Mouse (Mus musculus) heart, embryonic 16.5 days (tissue): ENCODE measurements at regions not wholly inside any gene's neighbourhood (a gene's known extent, or its start where the extent isn't known, plus 50 kb on each side); places are given as distances from the start of the nearest gene placed in this dataset.

Source experiments
- ATAC-seq: fragments of 200-750 bp; cut with Nextera tagmentation; replicated peaks from 2 replicates; pipeline ENCODE4 v1.8.0; 2017; ENCODE audit warnings: moderate number of reproducible peaks; ENCODE audit not compliant: insufficient read depth, low FRiP score; ENCODE audit errors: extremely low read depth
- H3K27ac ChIP-seq: fragments of 300-500 bp; sonication (generic); 2 replicates; pipeline ENCODE4 v1.5.1; 2014; ENCODE audit warnings: mild to moderate bottlenecking, low read length, control low read depth, moderate library complexity
- H3K27me3 ChIP-seq: fragments of 300-500 bp; sonication (generic); 2 replicates; pipeline ENCODE4 v1.6.1; 2014; ENCODE audit warnings: low read length, mixed read lengths; ENCODE audit not compliant: control insufficient read depth, insufficient read depth
- H3K36me3 ChIP-seq: fragments of 300-500 bp; sonication (generic); 2 replicates; pipeline ENCODE4 v1.6.1; 2014; ENCODE audit not compliant: control insufficient read depth, insufficient read depth
- H3K4me1 ChIP-seq: fragments of 300-500 bp; sonication (generic); 2 replicates; pipeline ENCODE4 v1.6.1; 2014; ENCODE audit warnings: low read length, mixed read lengths; ENCODE audit not compliant: control insufficient read depth, insufficient read depth
- H3K4me2 ChIP-seq: fragments of 300-500 bp; sonication (generic); 2 replicates; pipeline ENCODE4 v1.6.1; 2014; ENCODE audit warnings: low read depth, mild to moderate bottlenecking, control low read depth, low read length
- H3K4me3 ChIP-seq: fragments of 300-500 bp; sonication (generic); 2 replicates; pipeline ENCODE4 v1.5.1; 2014; ENCODE audit warnings: mild to moderate bottlenecking, control low read depth, low read length
- H3K9ac ChIP-seq: fragments of 300-500 bp; sonication (generic); 2 replicates; pipeline ENCODE4 v1.6.1; 2014; ENCODE audit warnings: low read length, control low read depth
- H3K9me3 ChIP-seq: fragments of 300-500 bp; sonication (generic); replicated peaks from 2 replicates; pipeline ENCODE4 v1.6.1; 2016; ENCODE audit warnings: low read length; ENCODE audit not compliant: control insufficient read depth
- WGBS: fragments of 180-500 bp; shearing (Covaris S2); extraction: QIAGEN DNeasy Blood & Tissue Kit; methylation state at CpG from one replicate; pipeline ENCODE4 v1.1.7; 2014; 5-methylcytosine and 5-hydroxymethylcytosine counted together

DNA sequence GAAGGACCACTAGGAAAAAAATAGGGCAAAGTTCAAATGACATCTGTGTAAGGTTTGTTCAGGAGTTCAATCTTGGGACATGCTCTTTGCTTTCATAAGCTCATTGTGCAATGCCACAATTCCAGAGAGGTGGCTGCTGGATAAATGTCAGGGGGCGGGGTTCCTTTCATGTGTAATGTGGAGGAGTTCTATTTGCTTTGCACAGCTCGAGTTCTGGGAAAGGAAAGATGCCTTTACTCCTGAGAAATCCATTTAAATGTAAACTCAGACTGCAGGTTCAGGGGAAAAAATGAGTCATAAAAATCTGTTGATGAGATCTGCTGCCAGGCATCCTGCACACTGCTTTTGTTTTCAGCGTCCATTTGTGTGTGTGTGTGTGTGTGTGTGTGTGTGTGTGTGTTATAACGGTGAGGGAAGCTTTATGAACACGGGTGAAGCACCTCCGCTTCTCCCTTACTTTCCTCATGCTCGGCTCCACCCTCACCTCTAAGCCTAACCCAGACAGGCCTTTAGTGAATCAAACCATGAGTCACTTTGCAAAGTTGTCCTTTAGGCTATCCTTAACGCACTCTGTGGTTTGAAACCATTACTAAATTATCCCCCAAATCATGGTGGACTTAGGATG is 99.9 kb upstream of the Acsl4 start:
- Histone ChIP-seq H3K36me3 (no peaks in the 10 kb centered on the region), H3K4me1 (no peaks in the 10 kb centered on the region), H3K9me3 (no peaks in the 10 kb centered on the region), H3K4me3 (no peak overlapping the region), H3K9ac (no peak overlapping the region), H3K27ac (no peak overlapping the region), H3K4me2 (no peak overlapping the region), H3K27me3 (no peaks in the 10 kb centered on the region)
- WGBS: 60% methylated on average over 8 of the region's 8 CpGs
- no peak for ATAC-seq

DNA sequence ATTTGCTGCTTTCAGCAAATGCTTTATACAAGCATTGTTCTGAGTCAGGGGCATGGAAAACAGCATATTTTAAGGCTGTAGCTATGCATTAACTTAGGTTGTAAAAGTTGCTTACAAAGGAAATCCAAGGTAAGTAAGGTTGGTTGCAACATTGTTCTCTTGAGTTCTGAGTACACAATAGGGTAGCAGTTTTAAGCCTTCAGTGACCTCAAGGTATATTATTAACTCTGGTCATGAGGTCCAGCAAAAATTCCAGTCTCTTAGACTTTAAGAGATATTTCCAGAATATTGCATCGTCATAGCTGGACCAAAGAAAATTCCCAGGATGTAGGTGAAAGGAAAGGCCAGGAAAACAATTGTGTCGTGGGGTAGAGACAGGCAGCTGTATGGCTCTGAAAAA is 110.8 kb upstream of the Acsl4 start:
- H3K27ac ChIP-seq: no peak overlapping the region
- ATAC-seq: no peak

GRCm38 (mm10) chrX:142504962-142505361 is 114.6 kb upstream of the Acsl4 start:
- Histone ChIP-seq H3K9me3 (no peaks in the 10 kb centered on the region), H3K4me2 (no peak overlapping the region), H3K36me3 (no peaks in the 10 kb centered on the region), H3K4me3 (no peak overlapping the region), H3K27ac (no peak overlapping the region), H3K27me3 (no peaks in the 10 kb centered on the region), H3K9ac (no peak overlapping the region), H3K4me1 (no peaks in the 10 kb centered on the region)
- WGBS: 67% methylated on average over 2 of the region's 2 CpGs
- ATAC-seq: no peak

More for the DNA sequence above, 110.8 kb upstream of the Acsl4 start:
- Histone ChIP-seq H3K4me2 (no peak overlapping the region), H3K9ac (no peak overlapping the region), H3K4me1 (no peaks in the 10 kb centered on the region), H3K9me3 (no peaks in the 10 kb centered on the region), H3K27me3 (no peaks in the 10 kb centered on the region), H3K36me3 (no peaks in the 10 kb centered on the region), H3K4me3 (no peak overlapping the region)
- WGBS: 73% methylated on average over 2 of the region's 2 CpGs

GRCm38 (mm10) chrX:142507475-142507874 is 117.1 kb upstream of the Acsl4 start:
- H3K4me3 ChIP-seq: no peak overlapping the region
- H3K4me2 ChIP-seq: no peak overlapping the region
- no peaks in the 10 kb centered on the region for H3K36me3 ChIP-seq
- no peaks in the 10 kb centered on the region for H3K27me3 ChIP-seq
- no peak for ATAC-seq
- no peaks in the 10 kb centered on the region for H3K4me1 ChIP-seq
- H3K27ac ChIP-seq: no peak overlapping the region
- H3K9me3 ChIP-seq: no peaks in the 10 kb centered on the region
- H3K9ac ChIP-seq: no peak overlapping the region

- Histone ChIP-seq H3K4me2 (no peak overlapping the region), H3K9me3 (no peaks in the 10 kb centered on the region; the same call in 1 of the 2 replicates), H3K27ac (no peak overlapping the region), H3K36me3 (no peaks in the 10 kb centered on the region), H3K4me1 (no peaks in the 10 kb centered on the region), H3K4me3 (no peak overlapping the region), H3K27me3 (no peaks in the 10 kb centered on the region), H3K9ac (no peak overlapping the region)
- 76% methylated on average over 5 of the region's 5 CpGs for WGBS
- ATAC-seq: no peak
Observed at GRCm38 (mm10) chrX:142516406-142517131, 126.2 kb upstream of the Acsl4 start.

DNA sequence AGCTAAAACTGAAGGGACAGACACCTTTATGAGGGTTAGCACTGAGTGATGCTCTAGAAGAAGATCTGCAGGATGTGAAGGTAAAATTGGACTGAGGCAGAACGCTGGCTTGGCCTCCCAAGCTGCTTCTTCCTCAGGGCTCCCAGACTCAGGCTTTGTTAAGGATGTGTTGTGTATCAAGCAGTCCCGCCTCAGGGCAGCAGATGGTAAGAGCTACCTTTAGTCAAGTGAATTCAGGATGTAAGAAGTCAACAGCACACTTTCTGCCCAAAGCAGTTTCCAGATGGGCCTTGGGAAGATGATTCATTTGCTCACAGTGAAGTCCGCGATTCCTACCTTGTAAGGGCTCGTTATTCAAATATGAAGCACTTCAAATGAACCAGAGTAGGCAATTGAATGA is 126.9 kb upstream of the Acsl4 start:
- no peaks in the 10 kb centered on the region for H3K4me1 ChIP-seq
- H3K27me3 ChIP-seq: no peaks in the 10 kb centered on the region
- no peaks in the 10 kb centered on the region for H3K36me3 ChIP-seq
- ATAC-seq: no peak
- no peak overlapping the region for H3K9ac ChIP-seq
- H3K27ac ChIP-seq: no peak overlapping the region
- whole genome bisulfite sequencing: 77% methylated on average over 5 of the region's 5 CpGs
- H3K9me3 ChIP-seq: no peaks in the 10 kb centered on the region; the same call in 1 of the 2 replicates
- H3K4me3 ChIP-seq: no peak overlapping the region
- no peak overlapping the region for H3K4me2 ChIP-seq

- H3K9ac ChIP-seq: no peak overlapping the region
- WGBS: 70% methylated on average over 4 of the region's 4 CpGs
- no peak for ATAC-seq
- no peaks in the 10 kb centered on the region for H3K4me1 ChIP-seq
- H3K36me3 ChIP-seq: no peaks in the 10 kb centered on the region
- H3K4me3 ChIP-seq: no peak overlapping the region
- H3K9me3 ChIP-seq: no peaks in the 10 kb centered on the region
- H3K27me3 ChIP-seq: no peaks in the 10 kb centered on the region
- H3K4me2 ChIP-seq: no peak overlapping the region
- H3K27ac ChIP-seq: no peak overlapping the region
Observed at GRCm38 (mm10) chrX:142521063-142521462, 130.7 kb upstream of the Acsl4 start.

- Histone ChIP-seq H3K4me1 (no peaks in the 10 kb centered on the region), H3K27ac (no peak overlapping the region), H3K4me3 (no peak overlapping the region), H3K4me2 (no peak overlapping the region), H3K9ac (no peak overlapping the region), H3K9me3 (no peaks in the 10 kb centered on the region), H3K27me3 (no peaks in the 10 kb centered on the region), H3K36me3 (no peaks in the 10 kb centered on the region)
- no peak for ATAC-seq
- WGBS: 41% methylated on average over 1 of the region's 1 CpGs
Observed at GRCm38 (mm10) chrX:142526953-142527352, 136.6 kb upstream of the Acsl4 start.

DNA sequence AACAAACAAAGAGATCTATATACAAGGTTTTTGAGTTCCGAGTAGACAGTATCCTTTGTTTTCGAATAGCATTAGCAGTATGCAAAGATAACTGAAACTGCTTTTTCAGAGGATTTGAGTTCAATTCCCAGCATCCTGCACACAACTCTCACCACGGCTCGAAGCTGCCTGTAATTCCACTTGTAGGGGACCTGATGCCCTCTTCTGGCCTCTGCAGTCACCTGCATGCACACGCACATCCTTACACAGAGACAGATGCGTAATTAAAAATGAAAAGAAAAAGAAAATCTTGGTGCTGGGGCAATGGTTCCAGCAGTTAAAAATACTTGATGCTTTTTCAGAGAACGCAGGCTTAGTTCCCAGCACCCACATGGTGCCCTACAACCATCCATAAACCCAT is 139.6 kb upstream of the Acsl4 start:
- 59% methylated on average over 7 of the region's 7 CpGs for WGBS
- H3K4me1 ChIP-seq: no peaks in the 10 kb centered on the region
- no peak for ATAC-seq
- H3K27ac ChIP-seq: no peak overlapping the region
- no peaks in the 10 kb centered on the region for H3K27me3 ChIP-seq
- no peak overlapping the region for H3K4me3 ChIP-seq
- H3K9ac ChIP-seq: no peak overlapping the region
- H3K9me3 ChIP-seq: no peaks in the 10 kb centered on the region
- H3K4me2 ChIP-seq: no peak overlapping the region
- H3K36me3 ChIP-seq: no peaks in the 10 kb centered on the region
